Mouse (Mus musculus): ENCODE results near the gene Mta3.

The Mta3 gene

GRCm38 (mm10) chr17:83706116-83706593 lies at the start of gene Mta3:
Gene Mta3, plus strand, starts transcription at chr17:83706163.
- peak in 1 of 2 experiments; percentile 32 for DNase-seq (ENCODE audit: low spot score in 2 of 2)

- DNase-seq (ENCODE audit: low spot score in 2 of 2), result no peak
Measured at GRCm38 (mm10) chr17:83657375-83657774, 48.6 kb upstream of the Mta3 start.

- no peak for DNase-seq (ENCODE audit: low spot score in 2 of 2)
Measured at GRCm38 (mm10) chr17:83658943-83659342, 47.0 kb upstream of the Mta3 start.

- DNase-seq (ENCODE audit: low spot score in 2 of 2), result no peak
Measured at GRCm38 (mm10) chr17:83664761-83665160, 41.2 kb upstream of the Mta3 start.

- DNase-seq (ENCODE audit: low spot score in 2 of 2), result no peak
Measured at GRCm38 (mm10) chr17:83666597-83667287, 39.2 kb upstream of the Mta3 start.

- DNase-seq (ENCODE audit: low spot score in 2 of 2), result no peak
Measured at GRCm38 (mm10) chr17:83667934-83668690, 37.9 kb upstream of the Mta3 start.

- DNase-seq (ENCODE audit: low spot score in 2 of 2), result no peak
Measured at GRCm38 (mm10) chr17:83672685-83673084, 33.3 kb upstream of the Mta3 start.

- no peak for DNase-seq (ENCODE audit: low spot score in 2 of 2)
Measured at GRCm38 (mm10) chr17:83677370-83677769, 28.6 kb upstream of the Mta3 start.

- DNase-seq (ENCODE audit: low spot score in 2 of 2), result no peak
Measured at GRCm38 (mm10) chr17:83681977-83682376, 24.0 kb upstream of the Mta3 start.

- no peak for DNase-seq (ENCODE audit: low spot score in 2 of 2)
Measured at GRCm38 (mm10) chr17:83684475-83684874, 21.5 kb upstream of the Mta3 start.

- no peak for DNase-seq (ENCODE audit: low spot score in 2 of 2)
Measured at GRCm38 (mm10) chr17:83690418-83690817, 15.5 kb upstream of the Mta3 start.

GRCm38 (mm10) chr17:83691379-83691778 lies 14.6 kb upstream of the Mta3 start:
- no peak for DNase-seq (ENCODE audit: low spot score in 2 of 2)

GRCm38 (mm10) chr17:83693941-83694340 lies 12.0 kb upstream of the Mta3 start:
- DNase-seq (ENCODE audit: low spot score in 2 of 2), result no peak

- no peak for DNase-seq (ENCODE audit: low spot score in 2 of 2)
Measured at GRCm38 (mm10) chr17:83695785-83696184, 10.2 kb upstream of the Mta3 start.

- no peak for DNase-seq (ENCODE audit: low spot score in 2 of 2)
Measured at GRCm38 (mm10) chr17:83699062-83699724, 6.8 kb upstream of the Mta3 start.

- no peak for DNase-seq (ENCODE audit: low spot score in 2 of 2)
Measured at GRCm38 (mm10) chr17:83700125-83700524, 5.8 kb upstream of the Mta3 start.

GRCm38 (mm10) chr17:83704469-83704868 lies 1.5 kb upstream of the Mta3 start:
- DNase-seq (ENCODE audit: low spot score in 2 of 2), result no peak

- no peak for DNase-seq (ENCODE audit: low spot score in 2 of 2)
Measured at GRCm38 (mm10) chr17:83705352-83706115, 429 bp upstream of the Mta3 start.

GRCm38 (mm10) chr17:83706594-83707126 lies 697 bp downstream of the Mta3 start:
- DNase-seq (ENCODE audit: low spot score in 2 of 2), result no peak

GRCm38 (mm10) chr17:83707372-83707771 lies 1.4 kb downstream of the Mta3 start:
- DNase-seq (ENCODE audit: low spot score in 2 of 2), result no peak

GRCm38 (mm10) chr17:83707846-83708245 lies 1.9 kb downstream of the Mta3 start:
- no peak for DNase-seq (ENCODE audit: low spot score in 2 of 2)
